Mouse (Mus musculus): ENCODE measurements around the gene L3mbtl3. TPM values are rescaled to one million over a fixed set of nuclear protein-coding genes. Genes with fewer than 3 reads are reported as not detected.

The L3mbtl3 gene
- total RNA-seq, 2 experiments from 2014 or later: 33.5 to 39.4 TPM

GRCm38 (mm10) chr10:26263744-26264459 is 111.9 kb downstream of the L3mbtl3 start:
- no peak for DNase-seq (ENCODE audit: extremely low spot score in 1 of 2, low spot score in 2 of 2)
- intact Hi-C loops (cut with DNase I): no loop called here

DNA sequence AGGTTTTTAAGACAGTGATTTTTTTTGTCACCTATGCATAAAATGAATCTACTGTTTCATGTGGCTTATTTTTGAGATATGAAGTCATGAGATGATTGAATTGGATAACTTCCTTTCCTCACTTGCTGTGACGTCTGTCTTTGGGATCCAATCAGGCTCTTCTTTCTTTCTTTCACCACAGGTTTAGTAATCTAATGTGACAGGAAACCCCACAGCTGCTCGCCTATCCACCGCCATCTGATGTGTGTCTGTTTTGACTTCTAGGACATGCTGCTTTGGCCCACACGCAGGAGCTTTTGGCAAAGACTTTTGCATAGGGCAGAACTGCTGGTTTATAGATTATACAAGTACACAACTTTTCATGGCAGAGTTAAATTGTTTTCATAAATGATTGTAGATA is 115.9 kb downstream of the L3mbtl3 start:
- DNase-seq (ENCODE audit: extremely low spot score in 1 of 2, low spot score in 2 of 2): no peak
- intact Hi-C loops (cut with DNase I): no loop called here

DNA sequence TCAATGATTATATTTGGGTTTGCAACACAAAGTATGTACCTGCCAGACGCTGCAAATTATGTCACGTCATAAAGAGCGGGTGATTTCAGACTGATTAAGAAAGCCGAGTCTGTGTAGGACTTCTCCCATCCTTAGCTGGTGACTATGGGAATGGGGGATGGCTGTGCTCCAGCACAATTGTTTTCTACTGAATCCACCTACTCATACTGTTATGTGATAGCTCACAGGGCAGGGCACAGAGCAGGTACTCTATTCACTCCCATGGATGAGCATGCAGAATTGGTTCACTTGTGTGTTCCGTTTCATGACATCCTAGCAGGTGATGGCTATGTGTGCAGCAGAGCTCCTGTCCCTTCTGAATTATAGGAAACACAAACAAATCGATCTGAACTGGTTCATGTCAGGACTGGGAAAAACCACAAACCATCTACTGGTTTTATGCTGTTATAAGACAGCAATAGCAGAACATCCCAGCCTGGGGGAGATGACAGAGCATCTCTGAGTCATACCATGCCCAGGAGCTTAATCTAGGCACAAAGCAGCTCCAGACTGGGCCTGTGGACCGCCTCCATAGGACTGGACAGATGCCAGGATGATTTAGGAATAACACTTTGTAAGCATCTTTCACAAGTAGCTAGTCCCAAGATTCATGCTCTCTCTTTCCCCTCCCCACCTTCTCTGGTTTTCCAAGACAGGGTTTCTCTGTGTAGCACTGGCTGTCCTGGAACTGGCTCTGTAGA is 126.2 kb downstream of the L3mbtl3 start:
- peak; percentile 27 to 40 for DNase-seq (ENCODE audit: extremely low spot score in 1 of 2, low spot score in 2 of 2)
- intact Hi-C loops (cut with DNase I): no loop called here

- DNase-seq (ENCODE audit: extremely low spot score in 1 of 2, low spot score in 2 of 2): no peak
- intact Hi-C loops (cut with DNase I): no loop called here
These were observed 131.3 kb downstream of the L3mbtl3 start for GRCm38 (mm10) chr10:26244466-26244865.

GRCm38 (mm10) chr10:26243203-26243602 is 132.6 kb downstream of the L3mbtl3 start:
- no peak for DNase-seq (ENCODE audit: extremely low spot score in 1 of 2, low spot score in 2 of 2)
- intact Hi-C loops (cut with DNase I): no loop called here

GRCm38 (mm10) chr10:26239090-26239489 is 136.7 kb downstream of the L3mbtl3 start:
- intact Hi-C loops (cut with DNase I): no loop called here
- DNase-seq (ENCODE audit: extremely low spot score in 1 of 2, low spot score in 2 of 2): no peak

DNA sequence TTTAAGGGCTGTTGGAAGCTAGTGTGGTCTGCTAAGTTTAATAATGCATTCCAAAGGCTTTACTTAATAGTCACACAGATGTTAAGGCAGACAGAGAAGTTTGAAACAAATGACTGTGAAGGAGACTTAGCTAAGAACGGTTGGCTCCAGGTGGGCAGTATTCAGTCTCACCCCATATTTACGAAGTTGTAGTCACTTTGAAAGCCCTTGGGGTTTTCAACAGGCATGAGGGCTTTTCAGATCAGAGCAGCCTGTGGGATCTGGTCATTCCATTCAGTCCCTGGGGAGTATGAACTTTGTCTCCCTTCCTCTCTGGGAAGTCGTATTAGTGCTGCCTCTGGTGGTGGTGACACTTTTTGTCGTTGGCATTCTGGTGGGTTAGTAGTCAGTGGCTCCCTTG is 137.2 kb downstream of the L3mbtl3 start:
- DNase-seq (ENCODE audit: extremely low spot score in 1 of 2, low spot score in 2 of 2): no peak
- intact Hi-C loops (cut with DNase I): no loop called here

DNA sequence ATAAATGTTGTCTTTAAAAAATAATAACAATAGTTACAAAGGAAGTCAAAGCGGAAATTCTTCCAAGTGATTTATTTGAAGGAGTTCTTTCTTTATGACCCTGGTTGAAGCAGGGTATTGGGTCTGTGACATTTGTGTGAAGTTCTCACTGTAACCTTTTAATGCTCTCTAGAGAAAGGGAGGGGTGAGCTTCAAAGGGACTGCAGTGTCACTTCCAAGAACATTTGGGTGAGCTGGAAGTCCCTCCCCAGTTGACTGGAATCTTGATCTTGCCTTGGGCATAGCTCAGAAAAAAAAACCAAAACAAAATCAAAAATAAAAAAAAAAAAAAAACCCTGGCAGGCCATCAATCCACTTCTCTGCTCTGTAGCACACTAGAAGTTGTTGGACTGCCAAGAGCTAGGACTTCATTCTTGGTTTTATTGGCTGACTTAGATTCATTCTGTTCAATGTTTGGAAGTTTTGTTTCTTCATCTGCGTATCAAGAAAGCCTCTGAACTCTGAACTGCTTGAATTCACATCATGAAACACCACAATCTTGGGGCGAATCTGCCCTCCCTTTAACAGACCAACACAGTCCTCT is 143.6 kb downstream of the L3mbtl3 start:
- no peak for DNase-seq (ENCODE audit: extremely low spot score in 1 of 2, low spot score in 2 of 2)
- intact Hi-C loops (cut with DNase I): no loop called here

- intact Hi-C loops (cut with DNase I): no loop called here
- DNase-seq (ENCODE audit: extremely low spot score in 1 of 2, low spot score in 2 of 2): no peak
These were observed 146.3 kb downstream of the L3mbtl3 start, which contains the start of gene Samd3 for GRCm38 (mm10) chr10:26229488-26229887. Gene Samd3, plus strand, starts transcription at chr10:26229707.

DNA sequence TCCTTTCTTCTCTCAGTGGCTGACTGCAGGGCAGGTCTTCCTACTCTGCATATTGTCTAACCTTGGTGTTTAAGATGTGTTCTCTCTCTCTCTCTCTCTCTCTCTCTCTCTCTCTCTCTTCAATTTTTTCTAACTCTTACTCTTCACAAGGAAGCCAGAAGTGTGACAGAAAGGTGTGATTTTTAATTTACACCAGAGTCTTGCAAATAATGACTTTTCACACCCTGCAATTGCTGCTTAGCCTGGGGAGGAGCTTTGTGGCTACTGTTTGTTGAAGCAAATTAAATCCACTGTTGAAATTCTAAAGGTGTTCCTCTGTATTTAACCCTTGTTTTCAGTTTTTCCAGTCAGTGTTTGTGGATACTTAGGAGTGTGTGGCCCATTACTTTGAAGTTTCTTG is 147.6 kb downstream of the L3mbtl3 start:
- intact Hi-C loops (cut with DNase I): no loop called here
- no peak for DNase-seq (ENCODE audit: extremely low spot score in 1 of 2, low spot score in 2 of 2)

DNA sequence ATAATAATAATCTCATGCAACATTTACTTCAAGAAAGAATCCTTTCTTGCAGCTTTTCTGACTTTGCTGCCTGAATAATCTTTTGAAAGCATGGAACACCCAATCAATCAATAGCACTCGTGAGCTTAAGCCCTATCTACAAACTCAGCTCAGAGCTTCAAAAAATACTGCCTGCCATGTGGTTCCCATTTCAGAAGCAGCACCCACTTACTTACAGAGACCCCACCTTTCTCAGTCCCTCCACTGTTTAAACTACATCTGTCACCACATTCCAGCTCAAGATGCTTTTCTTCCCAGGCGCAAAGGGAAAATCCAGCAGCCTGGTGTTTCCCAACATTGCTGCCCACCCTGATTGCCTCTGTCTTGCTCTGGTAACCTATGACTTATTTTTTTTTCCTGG is 149.0 kb downstream of the L3mbtl3 start:
- DNase-seq (ENCODE audit: extremely low spot score in 1 of 2, low spot score in 2 of 2): no peak
- intact Hi-C loops (cut with DNase I): no loop called here

DNA sequence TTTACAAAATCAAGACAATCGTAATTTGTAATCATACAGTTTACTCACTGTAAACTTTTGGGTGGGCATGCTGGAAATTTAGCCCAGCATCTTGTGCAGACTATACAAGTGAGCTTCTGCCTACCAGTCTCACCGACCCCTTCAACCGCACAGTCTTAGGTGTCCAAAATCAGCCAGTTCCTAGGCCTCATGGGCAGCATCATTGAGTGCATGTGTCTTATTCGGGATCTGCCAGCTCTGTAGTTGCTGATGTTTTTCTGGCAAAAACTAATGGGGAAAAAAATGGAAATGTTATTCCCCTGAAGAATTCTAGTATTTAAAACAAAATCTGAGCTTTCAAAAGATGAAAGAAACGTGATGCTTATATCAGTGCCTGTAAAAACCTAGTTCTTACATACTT is 149.5 kb downstream of the L3mbtl3 start:
- DNase-seq (ENCODE audit: extremely low spot score in 1 of 2, low spot score in 2 of 2): no peak
- intact Hi-C loops (cut with DNase I): no loop called here

Small RNAs within 50 kb of the gene (microRNA-seq; reads per million reads assigned to microRNA genes)
- not detected for gene Gm27754

Other genes starting within 250 kb of the L3mbtl3 start
- gene Samd3, start 146.3 kb downstream of the L3mbtl3 start, total RNA-seq (2021): 1 to 10 TPM; 1.1 to 2.4 TPM